Mouse (Mus musculus) cerebellum, adult 9-11 months (tissue): ENCODE results near the gene Upp1.
"Not testable (repeated sequence)": the region's sequence is repeated elsewhere in the genome, so short reads cannot be mapped to it uniquely, and the experiment has no call there.

Experiments
- DNase-seq: peaks from one replicate; pipeline ENCODE4 v3.0.0; 2022

The Upp1 gene

DNA sequence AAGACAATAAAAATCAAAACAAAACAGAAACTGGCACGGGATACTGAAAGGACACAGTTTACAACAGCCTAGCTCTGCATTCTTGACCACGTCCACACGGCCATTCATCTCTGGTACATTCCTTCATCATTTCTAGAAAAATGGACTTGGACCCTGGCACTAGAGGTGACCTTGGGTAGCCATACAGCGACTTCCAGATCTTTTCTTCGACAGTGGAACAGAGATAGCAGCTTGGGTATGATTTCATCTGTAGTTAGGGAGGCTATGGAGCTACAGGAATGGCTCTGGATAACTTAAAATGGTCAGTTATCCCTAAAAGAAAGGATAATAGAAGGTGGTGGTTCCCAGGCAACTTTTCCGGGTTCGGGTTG lies at the start of gene Upp1:
Gene Upp1, plus strand, starts transcription at position 54 of the 371 bp plus-strand sequence.
- no peak for DNase-seq

GRCm38 (mm10) chr11:9076444-9076843 lies 41.5 kb upstream of the Upp1 start:
- DNase-seq: no peak

- no peak for DNase-seq
Measured at GRCm38 (mm10) chr11:9113189-9113588, 4.7 kb upstream of the Upp1 start.

- DNase-seq: no peak
Measured at GRCm38 (mm10) chr11:9115367-9116120, 2.4 kb upstream of the Upp1 start.

DNA sequence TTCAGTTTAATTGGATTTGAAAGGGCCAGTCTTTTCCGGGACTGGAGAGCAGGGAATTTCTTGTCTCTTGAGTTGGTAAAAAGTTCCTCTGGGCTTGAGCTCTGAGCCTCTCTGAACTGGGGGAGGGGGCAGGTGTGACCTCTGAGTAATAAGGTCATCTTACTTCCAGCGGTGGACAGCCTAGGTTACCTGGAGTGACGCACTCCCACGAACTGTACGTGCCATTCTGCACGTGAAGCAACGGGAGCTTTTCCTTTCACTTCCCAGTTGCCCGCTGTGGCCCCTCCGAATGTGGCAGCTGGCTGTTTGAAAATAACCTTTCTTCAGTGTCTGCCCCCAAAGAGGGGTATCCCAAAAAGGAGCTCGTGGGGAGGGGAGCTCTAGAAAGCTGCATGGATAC lies 1.8 kb upstream of the Upp1 start:
- no peak for DNase-seq

DNA sequence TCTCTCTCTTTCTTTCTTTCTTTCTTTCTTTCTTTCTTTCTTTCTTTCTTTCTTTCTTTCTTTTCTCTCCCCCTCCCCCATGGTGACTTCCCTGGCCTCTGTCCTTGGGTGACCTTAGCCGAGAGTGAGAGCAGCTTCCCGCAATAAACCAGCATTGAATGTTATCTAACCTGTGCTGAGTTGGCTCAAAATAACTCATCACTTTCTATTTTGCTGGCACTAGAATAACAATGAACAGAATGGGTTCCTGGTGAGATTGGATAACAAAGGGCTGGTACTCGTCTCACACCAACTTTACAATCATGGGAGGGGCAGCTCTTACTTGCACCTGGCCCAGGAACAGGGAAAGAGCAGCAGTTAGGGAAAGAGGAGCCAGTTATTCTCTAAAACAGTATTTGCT lies 987 bp upstream of the Upp1 start:
- no peak for DNase-seq

DNA sequence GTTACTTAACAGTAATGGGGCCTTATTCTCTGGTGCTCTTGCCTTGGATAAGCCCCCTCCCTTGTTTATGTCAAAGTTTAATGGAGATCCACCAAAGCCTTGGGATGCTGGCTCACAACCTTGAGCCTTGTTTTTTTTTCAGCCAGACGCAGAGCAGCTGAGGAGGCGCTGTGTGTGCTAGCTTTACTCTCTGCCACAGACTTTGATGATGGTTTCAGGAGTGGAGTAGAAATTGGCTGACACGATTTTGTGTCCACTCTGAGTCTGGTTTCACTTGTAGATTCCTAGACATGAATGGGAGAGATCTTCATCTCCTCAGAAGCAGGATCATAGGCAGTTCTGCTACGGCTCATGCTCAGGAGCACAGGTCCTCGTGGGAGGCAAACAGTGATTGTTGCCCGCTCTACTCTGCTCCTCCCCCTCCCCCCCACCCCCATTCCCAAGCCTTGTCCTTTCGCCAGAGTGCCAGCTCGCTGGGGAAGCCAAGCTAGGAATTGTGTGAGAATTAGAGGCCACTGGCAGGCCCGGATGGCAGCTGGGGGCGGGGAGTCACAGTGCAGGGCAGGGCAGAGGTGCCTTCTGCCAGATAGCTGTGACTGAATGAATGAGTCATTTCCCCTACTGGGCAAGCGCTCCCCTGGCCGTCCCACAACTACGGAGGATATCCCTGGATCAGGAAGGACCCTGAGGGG lies 399 bp upstream of the Upp1 start:
- peak; percentile 27 for DNase-seq

- no peak for DNase-seq
Measured at GRCm38 (mm10) chr11:9118421-9119121, 668 bp downstream of the Upp1 start.

GRCm38 (mm10) chr11:9119231-9120020 lies 1.5 kb downstream of the Upp1 start:
- no peak for DNase-seq

DNA sequence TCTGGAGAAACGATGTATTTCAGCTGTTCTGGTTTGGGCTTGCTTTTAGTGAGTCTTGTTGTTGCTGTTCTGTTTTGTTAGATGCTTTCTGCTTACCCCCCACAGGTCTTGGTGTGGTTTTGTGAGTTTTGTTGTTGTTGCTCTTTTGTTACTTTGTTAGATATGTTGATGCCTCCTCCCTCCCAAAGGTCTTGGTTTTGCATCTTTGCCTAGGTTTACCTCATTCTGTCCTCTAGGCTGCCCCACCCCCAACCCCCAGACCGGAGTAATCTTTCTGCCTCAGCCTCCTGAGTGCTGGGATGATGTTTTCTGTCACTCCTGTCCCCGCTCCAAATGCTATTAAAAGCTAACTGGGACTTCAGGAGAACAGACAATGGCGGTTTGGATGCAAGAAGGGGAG lies 4.4 kb downstream of the Upp1 start:
- DNase-seq: no peak

- DNase-seq: peak; percentile 73
Measured at GRCm38 (mm10) chr11:9126373-9127107, 8.6 kb downstream of the Upp1 start.

- no peak for DNase-seq
Measured at GRCm38 (mm10) chr11:9128110-9128509, 10.2 kb downstream of the Upp1 start.

GRCm38 (mm10) chr11:9129528-9129927 lies 11.6 kb downstream of the Upp1 start:
- no peak for DNase-seq

DNA sequence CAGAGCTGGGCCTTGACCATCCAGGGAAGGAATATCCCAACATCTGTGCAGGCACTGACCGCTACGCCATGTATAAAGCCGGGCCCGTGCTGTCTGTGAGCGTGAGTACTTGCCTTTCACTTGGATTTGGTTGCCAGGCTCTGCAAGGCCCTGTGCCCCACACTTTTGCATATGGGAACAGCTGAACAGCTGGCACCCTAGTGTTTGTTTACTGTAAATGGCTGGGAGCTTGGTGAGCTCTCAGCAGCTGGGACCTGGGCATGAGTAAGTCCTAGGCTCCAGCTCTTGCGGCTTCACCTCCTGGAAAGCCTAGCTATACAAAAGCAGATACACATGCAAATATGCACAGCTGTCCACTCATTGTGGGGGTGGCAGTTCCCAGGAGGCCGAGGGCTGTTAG lies 13.8 kb downstream of the Upp1 start:
- DNase-seq: no peak

DNA sequence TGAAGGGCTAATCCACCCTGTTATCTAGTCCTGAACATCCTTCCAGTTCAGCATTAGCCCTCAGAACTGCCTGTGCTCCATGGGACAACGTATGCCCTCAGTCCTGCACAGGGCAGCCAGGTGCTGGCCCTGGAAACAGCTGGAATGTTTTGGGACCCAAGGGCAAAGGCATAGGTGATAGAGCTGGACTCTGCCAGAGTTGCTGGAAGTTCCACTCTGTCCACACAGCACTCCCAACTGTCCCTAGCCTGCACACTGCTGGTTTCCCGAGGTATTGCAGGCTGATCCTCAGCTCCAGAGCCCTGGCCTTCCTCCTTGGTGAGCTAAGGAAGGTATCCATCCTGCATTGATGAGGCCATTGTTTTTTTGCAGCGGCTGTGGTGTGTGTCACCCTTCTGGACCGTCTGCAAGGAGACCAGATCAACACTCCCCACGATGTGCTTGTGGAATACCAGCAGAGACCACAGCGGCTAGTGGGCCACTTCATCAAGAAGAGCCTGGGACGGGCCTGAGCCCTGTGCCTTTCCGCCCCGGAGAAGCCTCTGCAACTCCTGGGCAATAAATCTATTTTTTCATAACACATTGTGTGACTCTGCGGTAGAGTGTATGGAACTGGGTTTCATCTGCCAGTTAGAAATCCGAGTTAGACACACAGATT lies 17.8 kb downstream of the Upp1 start:
- no peak for DNase-seq

DNA sequence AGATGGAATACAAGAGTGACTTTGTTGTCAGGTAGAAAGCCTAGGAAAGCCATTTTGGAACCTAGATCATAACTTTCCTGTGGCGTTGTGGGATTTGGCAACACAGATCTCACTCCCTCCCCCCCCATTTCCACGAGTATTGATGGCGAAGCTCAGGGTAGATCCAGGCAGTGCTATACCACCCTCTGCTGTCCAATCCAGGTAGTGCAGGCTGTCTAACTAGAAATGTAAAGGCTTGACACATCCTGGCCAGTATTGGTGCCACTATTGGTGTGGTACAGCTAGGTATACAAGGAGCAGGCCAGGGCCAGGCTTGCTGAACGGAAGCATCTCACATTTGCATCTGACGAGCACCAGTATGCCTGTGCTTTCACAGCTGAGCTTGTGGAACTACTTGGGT lies 18.6 kb downstream of the Upp1 start:
- peak; percentile 61 for DNase-seq

GRCm38 (mm10) chr11:9145113-9145512 lies 27.2 kb downstream of the Upp1 start:
- no peak for DNase-seq

DNA sequence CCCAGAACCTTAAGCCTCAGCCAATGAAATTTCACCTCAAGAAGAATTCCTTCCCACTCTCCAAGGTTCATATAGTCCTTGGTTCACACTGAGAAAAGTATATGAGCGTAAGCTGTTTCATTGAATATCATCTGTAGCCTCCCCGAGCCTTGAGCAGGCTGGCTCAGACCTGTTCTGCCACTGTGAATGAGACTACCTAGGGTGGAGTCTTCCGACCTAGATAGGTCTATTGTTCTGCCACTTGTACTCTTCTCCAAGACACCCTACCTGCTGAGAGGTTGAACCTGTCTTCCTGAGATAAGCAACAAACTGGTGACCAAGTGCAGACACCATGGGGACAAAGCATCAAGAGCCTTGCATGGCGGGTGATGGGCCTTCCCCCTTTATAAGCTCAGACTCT lies 28.2 kb downstream of the Upp1 start:
- DNase-seq: no peak

DNA sequence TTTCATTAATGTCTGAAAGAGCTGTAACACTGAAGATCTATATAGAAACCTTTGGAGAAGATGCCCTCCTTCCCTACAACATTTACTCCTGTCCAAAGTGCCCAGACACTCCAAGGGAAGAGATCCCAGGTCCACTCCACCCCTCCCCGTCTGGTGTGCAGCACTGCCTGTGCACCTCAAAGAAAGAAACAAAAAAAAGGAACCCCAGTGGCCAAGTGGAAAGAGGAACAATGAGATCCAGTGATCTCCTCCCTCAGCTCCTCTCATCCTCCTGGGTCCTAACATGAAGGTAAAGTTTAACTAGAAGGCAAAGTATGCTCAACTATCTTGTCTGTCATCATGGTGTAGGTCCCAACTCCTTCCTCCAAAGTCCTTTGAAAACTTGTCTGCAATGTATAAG lies 28.8 kb downstream of the Upp1 start:
- DNase-seq: no peak

DNA sequence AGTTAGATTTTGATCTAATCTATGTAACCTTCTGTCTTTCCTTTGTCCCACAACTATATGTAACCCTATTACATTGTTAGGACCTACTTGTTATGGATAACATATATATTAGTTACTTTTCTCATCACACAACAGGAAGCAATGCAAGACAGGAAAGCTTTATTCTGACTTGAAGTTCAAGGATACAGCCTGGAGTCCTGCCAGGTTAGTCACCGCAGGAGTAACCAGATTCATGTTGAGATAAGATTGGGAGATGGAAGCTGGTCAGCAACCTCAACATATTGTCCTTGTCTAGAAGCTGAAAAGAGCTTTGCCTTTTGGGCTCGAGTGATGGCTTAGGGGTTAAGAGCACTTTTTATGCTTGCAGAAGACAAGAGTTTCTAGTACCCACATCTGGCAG lies 30.3 kb downstream of the Upp1 start:
- no peak for DNase-seq

DNA sequence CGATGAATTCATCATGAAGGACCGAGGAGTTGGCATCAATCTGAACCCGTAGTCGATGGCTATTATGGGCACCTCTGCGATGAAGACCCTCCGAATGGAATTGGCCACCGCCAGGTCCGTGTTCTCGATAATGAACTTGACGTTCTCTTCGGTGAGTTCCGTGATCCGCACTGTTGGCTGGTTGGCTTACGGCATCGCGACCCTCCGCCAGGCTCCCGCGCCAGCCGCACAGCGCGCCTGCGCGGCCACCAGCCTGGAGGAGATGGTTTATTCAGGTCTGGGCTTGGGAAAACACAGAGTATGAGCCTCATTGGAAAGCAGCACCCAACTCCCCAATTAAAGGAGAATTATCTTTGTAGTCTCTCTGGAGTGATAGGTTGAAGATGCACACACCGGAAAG lies 32.5 kb downstream of the Upp1 start:
- DNase-seq: not testable (repeated sequence)

GRCm38 (mm10) chr11:9159953-9160352 lies 42.0 kb downstream of the Upp1 start:
- no peak for DNase-seq
